Mouse (Mus musculus): Measurements from ENCODE around the gene Gsg1l.

The Gsg1l gene

GRCm38 (mm10) chr7:125934319-125934718 is 147.9 kb downstream of the Gsg1l start:
- DNase-seq (ENCODE audit: low read depth, low spot score) = no peak

GRCm38 (mm10) chr7:125933356-125934244 is 148.6 kb downstream of the Gsg1l start:
- DNase-seq (ENCODE audit: low read depth, low spot score) = no peak

GRCm38 (mm10) chr7:125931602-125932001 is 150.6 kb downstream of the Gsg1l start:
- DNase-seq (ENCODE audit: low read depth, low spot score) = no peak

GRCm38 (mm10) chr7:125924044-125924443 is 158.2 kb downstream of the Gsg1l start:
- DNase-seq (ENCODE audit: low read depth, low spot score) = no peak

GRCm38 (mm10) chr7:125920801-125921200 is 161.4 kb downstream of the Gsg1l start:
- no peak for DNase-seq (ENCODE audit: low read depth, low spot score)

GRCm38 (mm10) chr7:125900386-125901161 is 181.6 kb downstream of the Gsg1l start:
- no peak for DNase-seq (ENCODE audit: low read depth, low spot score)

GRCm38 (mm10) chr7:125899916-125900315 is 182.3 kb downstream of the Gsg1l start:
- DNase-seq (ENCODE audit: low read depth, low spot score) = no peak

GRCm38 (mm10) chr7:125899036-125899435 is 183.2 kb downstream of the Gsg1l start:
- no peak for DNase-seq (ENCODE audit: low read depth, low spot score)

GRCm38 (mm10) chr7:125897059-125897458 is 185.2 kb downstream of the Gsg1l start:
- no peak for DNase-seq (ENCODE audit: low read depth, low spot score)

GRCm38 (mm10) chr7:125893621-125894020 is 188.6 kb downstream of the Gsg1l start:
- no peak for DNase-seq (ENCODE audit: low read depth, low spot score)

GRCm38 (mm10) chr7:125888373-125888772 is 193.8 kb downstream of the Gsg1l start:
- DNase-seq (ENCODE audit: low read depth, low spot score) = no peak

GRCm38 (mm10) chr7:125887761-125888160 is 194.4 kb downstream of the Gsg1l start:
- no peak for DNase-seq (ENCODE audit: low read depth, low spot score)

- DNase-seq (ENCODE audit: low read depth, low spot score) = no peak
Observed at GRCm38 (mm10) chr7:125887124-125887523, 195.1 kb downstream of the Gsg1l start.

- no peak for DNase-seq (ENCODE audit: low read depth, low spot score)
Observed at GRCm38 (mm10) chr7:125886116-125886680, 196.0 kb downstream of the Gsg1l start.

GRCm38 (mm10) chr7:125883232-125883631 is 199.0 kb downstream of the Gsg1l start:
- DNase-seq (ENCODE audit: low read depth, low spot score) = no peak

GRCm38 (mm10) chr7:125878040-125878439 is 204.2 kb downstream of the Gsg1l start:
- DNase-seq (ENCODE audit: low read depth, low spot score) = no peak

- DNase-seq (ENCODE audit: low read depth, low spot score) = no peak
Observed at GRCm38 (mm10) chr7:125873971-125874495, 208.2 kb downstream of the Gsg1l start.

- no peak for DNase-seq (ENCODE audit: low read depth, low spot score)
Observed at GRCm38 (mm10) chr7:125872874-125873273, 209.3 kb downstream of the Gsg1l start.

GRCm38 (mm10) chr7:125872202-125872580 is 210.0 kb downstream of the Gsg1l start:
- DNase-seq (ENCODE audit: low read depth, low spot score) = no peak

GRCm38 (mm10) chr7:125871404-125872201 is 210.6 kb downstream of the Gsg1l start:
- DNase-seq (ENCODE audit: low read depth, low spot score) = no peak

GRCm38 (mm10) chr7:125868570-125868969 is 213.6 kb downstream of the Gsg1l start:
- no peak for DNase-seq (ENCODE audit: low read depth, low spot score)
